Mouse (Mus musculus) ES-Bruce4 (cell line): ENCODE measurements around the gene Kif16b. TPM values are rescaled to one million over a fixed set of nuclear protein-coding genes. Genes with fewer than 3 reads are reported as not detected.

Experiments used
- H3K27ac ChIP-seq: 2 replicates; pipeline ENCODE4 v1.5.1; 2012; ENCODE audit warnings: low read length, inconsistent platforms; ENCODE audit not compliant: insufficient read depth
- H3K27me3 ChIP-seq: 2 replicates; pipeline ENCODE4 v1.6.1; 2012; ENCODE audit warnings: mild to moderate bottlenecking, low read length, inconsistent platforms; ENCODE audit not compliant: control insufficient read depth, poor library complexity, insufficient read depth, severe bottlenecking
- H3K36me3 ChIP-seq: 2 replicates; pipeline ENCODE4 v1.6.1; 2012; ENCODE audit warnings: inconsistent platforms, mild to moderate bottlenecking, low read length, moderate library complexity; ENCODE audit not compliant: control insufficient read depth, poor library complexity, insufficient read depth, severe bottlenecking
- H3K4me1 ChIP-seq: one replicate; pipeline ENCODE4 v1.8.1; 2011; ENCODE audit warnings: low read length; ENCODE audit not compliant: control insufficient read depth, insufficient read depth
- H3K4me3 ChIP-seq: 2 replicates; pipeline ENCODE4 v1.5.1; 2011; ENCODE audit warnings: low read depth, mild to moderate bottlenecking, low read length
- H3K9ac ChIP-seq: 2 replicates; pipeline ENCODE4 v1.6.1; 2012; ENCODE audit warnings: low read depth, mild to moderate bottlenecking, inconsistent platforms; ENCODE audit not compliant: poor library complexity, severe bottlenecking
- H3K9me3 ChIP-seq: replicated peaks from 2 replicates; pipeline ENCODE4 v1.6.1; 2012; ENCODE audit warnings: mild to moderate bottlenecking, low read length, inconsistent platforms; ENCODE audit not compliant: control insufficient read depth, poor library complexity, insufficient read depth, severe bottlenecking
- CTCF ChIP-seq: IDR thresholded peaks from one replicate; pipeline ENCODE4 v1.8.1; 2011; ENCODE audit warnings: low read depth, low read length
- EP300 ChIP-seq: IDR thresholded peaks from 2 replicates; pipeline ENCODE4 v1.6.1; 2011; ENCODE audit warnings: low read depth, low read length; ENCODE audit not compliant: insufficient read depth
- POLR2A ChIP-seq: IDR thresholded peaks from one replicate; pipeline ENCODE4 v1.8.1; 2011; ENCODE audit warnings: low read length; ENCODE audit not compliant: insufficient read depth
- polyA plus RNA-seq: library from polyadenylated mRNA; stranded (reverse); fragments of >200 nt; gene quantifications from 2 replicates; pipeline ENCODE4 v1.2.4, GENCODE M21; 2011; ENCODE audit warnings: low read depth; ENCODE audit not compliant: missing spikeins, insufficient read depth, insufficient read length

The Kif16b gene
- polyA plus RNA-seq, 1 experiment = 14.3 TPM

- no peaks in the 10 kb centered on the region for H3K9me3 ChIP-seq
- no peaks in the 10 kb centered on the region for H3K27me3 ChIP-seq
- H3K27ac ChIP-seq = no peak overlapping the region
- no peak overlapping the region for H3K9ac ChIP-seq
- no peak overlapping the region for H3K4me3 ChIP-seq
- TF ChIP-seq EP300 = no peak
- TF ChIP-seq CTCF = no peak
- TF ChIP-seq POLR2A = no peak
- no peaks in the 10 kb centered on the region for H3K4me1 ChIP-seq
- H3K36me3 ChIP-seq = no peaks in the 10 kb centered on the region
These were observed 206.4 kb downstream of the Kif16b start for GRCm38 (mm10) chr2:142694936-142695331.

GRCm38 (mm10) chr2:142694019-142694935, 207.1 kb downstream of the Kif16b start:
- Histone ChIP-seq H3K4me3 (no peak overlapping the region), H3K4me1 (no peaks in the 10 kb centered on the region), H3K9ac (no peak overlapping the region), H3K27me3 (no peaks in the 10 kb centered on the region), H3K36me3 (no peaks in the 10 kb centered on the region), H3K27ac (no peak overlapping the region), H3K9me3 (no peaks in the 10 kb centered on the region)
- TF ChIP-seq EP300 (no peak), POLR2A (no peak), CTCF (no peak)

DNA sequence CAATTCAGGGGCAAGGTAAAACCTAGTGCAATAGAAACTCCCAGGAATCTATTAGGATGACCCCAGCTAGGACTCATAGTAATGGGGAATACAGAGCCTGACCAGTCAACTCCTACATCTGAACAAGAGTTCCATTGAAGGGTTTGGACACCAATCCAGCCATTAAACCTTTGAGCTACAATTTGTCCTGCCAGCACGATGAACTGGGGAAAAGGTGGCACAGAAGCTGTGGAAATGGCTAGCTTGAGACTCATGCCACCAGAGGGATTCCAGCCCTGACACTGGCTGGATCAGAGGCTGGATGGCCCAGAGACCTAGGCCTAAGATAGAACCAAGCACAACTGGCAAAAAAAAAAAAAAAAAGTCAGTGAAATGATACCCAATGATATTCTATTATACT, 207.9 kb downstream of the Kif16b start:
- TF ChIP-seq CTCF (no peak), EP300 (no peak), POLR2A (no peak)

GRCm38 (mm10) chr2:142689496-142689895, 211.8 kb downstream of the Kif16b start:
- H3K36me3 ChIP-seq = no peaks in the 10 kb centered on the region
- no peak overlapping the region for H3K9ac ChIP-seq
- no peaks in the 10 kb centered on the region for H3K4me1 ChIP-seq
- H3K4me3 ChIP-seq = no peak overlapping the region
- H3K27ac ChIP-seq = no peak overlapping the region
- no peaks in the 10 kb centered on the region for H3K9me3 ChIP-seq
- no peaks in the 10 kb centered on the region for H3K27me3 ChIP-seq
- no peak for TF ChIP-seq EP300
- no peak for TF ChIP-seq POLR2A
- no peak for TF ChIP-seq CTCF

More for the DNA sequence above, 207.9 kb downstream of the Kif16b start:
- Histone ChIP-seq H3K27ac (no peak overlapping the region), H3K9me3 (no peaks in the 10 kb centered on the region), H3K27me3 (no peaks in the 10 kb centered on the region), H3K36me3 (no peaks in the 10 kb centered on the region), H3K4me1 (no peaks in the 10 kb centered on the region), H3K9ac (no peak overlapping the region), H3K4me3 (no peak overlapping the region)

GRCm38 (mm10) chr2:142687936-142688514, 213.3 kb downstream of the Kif16b start:
- H3K4me1 ChIP-seq = no peaks in the 10 kb centered on the region
- TF ChIP-seq EP300 = no peak
- TF ChIP-seq CTCF = no peak
- TF ChIP-seq POLR2A = no peak
- H3K27ac ChIP-seq = no peak overlapping the region
- no peaks in the 10 kb centered on the region for H3K27me3 ChIP-seq
- H3K36me3 ChIP-seq = no peaks in the 10 kb centered on the region
- no peak overlapping the region for H3K4me3 ChIP-seq
- no peak overlapping the region for H3K9ac ChIP-seq
- no peaks in the 10 kb centered on the region for H3K9me3 ChIP-seq

- no peak for TF ChIP-seq EP300
- no peak for TF ChIP-seq POLR2A
- TF ChIP-seq CTCF = no peak
These were observed 218.2 kb downstream of the Kif16b start for GRCm38 (mm10) chr2:142682965-142683709.

More at GRCm38 (mm10) chr2:142682965-142683709, 218.2 kb downstream of the Kif16b start:
- Histone ChIP-seq H3K27me3 (no peaks in the 10 kb centered on the region), H3K9me3 (no peaks in the 10 kb centered on the region), H3K36me3 (no peaks in the 10 kb centered on the region), H3K4me1 (no peaks in the 10 kb centered on the region), H3K4me3 (no peak overlapping the region), H3K9ac (no peak overlapping the region), H3K27ac (no peak overlapping the region)
